Mouse (Mus musculus): ENCODE measurements around the gene Ptpn6. TPM values are rescaled to one million over a fixed set of nuclear protein-coding genes. Genes with fewer than 3 reads are reported as not detected.

Gene Ptpn6
- polyA plus RNA-seq, 2 experiments, result 17.9 to 26.6 TPM

DNA sequence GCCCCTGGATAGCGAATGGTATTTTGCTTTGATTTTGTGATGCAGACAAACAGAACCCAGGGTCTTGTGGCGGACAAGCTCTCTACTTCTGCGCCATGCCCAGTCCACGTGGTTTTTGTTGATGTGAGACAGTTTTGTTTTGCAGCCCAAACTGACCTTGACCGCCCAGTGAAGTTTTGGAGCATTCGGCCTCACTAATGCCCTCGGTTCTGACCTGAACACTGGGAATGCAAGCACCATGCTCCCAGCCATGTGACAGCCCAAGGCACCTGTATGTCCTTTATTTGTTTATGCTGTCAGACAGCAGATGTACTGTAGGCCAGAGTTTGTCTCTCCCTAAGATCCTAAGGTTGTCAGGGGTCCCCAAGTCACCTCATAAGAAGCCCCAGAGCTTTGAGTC lies 63.9 kb downstream of the Ptpn6 start:
- no peak for TF ChIP-seq EP300 (IDR thresholded peaks at IDR 0.05; ENCODE audit: low read depth)
- no peak for TF ChIP-seq CTCF (IDR thresholded peaks at IDR 0.05; ENCODE audit: low read depth)
- Histone ChIP-seq H3K4me2 (ENCODE audit: low read depth) (no peak overlapping the region), H3K27me3 (ENCODE audit: control insufficient read depth, insufficient read depth, low read length) (no peaks in the 10 kb centered on the region), H3K36me3 (replicated peaks; ENCODE audit: control insufficient read depth, insufficient read depth, low read depth) (peaks cover 13% of the 10 kb centered on the region), H3K27ac (no peak overlapping the region), H3K9ac (replicated peaks) (no peak overlapping the region), H3K4me3 (ENCODE audit: insufficient read depth in 1 of 2, low read depth in 2 of 2, low read length in 2 of 2) (no peak overlapping the region), H3K4me1 (replicated peaks; ENCODE audit: control insufficient read depth in 2 of 2, insufficient read depth in 2 of 2, low read length in 1 of 2) (peaks cover 14 to 19% of the 10 kb centered on the region in 2 experiments), H3K9me3 (ENCODE audit: control insufficient read depth, low read length) (no peaks in the 10 kb centered on the region)
- no peak for DNase-seq (ENCODE audit: low read depth in 3 of 3, low spot score in 3 of 3)
- no peak for ATAC-seq (ENCODE audit: insufficient read depth)
- WGBS (ENCODE audit: insufficient replicate concordance), result 85% methylated on average over 7 of the region's 7 CpGs

DNA sequence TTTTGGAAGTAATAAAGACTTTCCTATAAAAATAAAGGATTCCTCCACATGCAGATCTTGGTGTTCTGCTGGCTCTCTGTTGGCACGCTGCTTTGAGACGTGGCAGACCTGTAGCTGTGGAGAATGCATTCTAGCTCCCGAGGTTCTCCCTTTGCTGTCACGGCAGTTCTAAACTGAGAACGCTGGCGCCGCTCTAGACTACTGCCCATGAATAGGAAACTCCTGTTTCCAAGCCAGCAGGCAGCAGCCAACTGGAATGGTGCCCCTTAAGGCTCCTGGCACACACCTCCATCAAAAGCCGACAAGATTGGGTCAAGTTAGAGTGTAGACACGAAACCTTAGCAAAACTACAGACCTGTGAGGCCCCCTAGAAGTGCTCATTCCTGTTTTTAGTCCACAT lies 64.9 kb downstream of the Ptpn6 start:
- H3K4me1 ChIP-seq (replicated peaks; ENCODE audit: control insufficient read depth in 2 of 2, insufficient read depth in 2 of 2, low read length in 1 of 2), result peaks cover 14 to 19% of the 10 kb centered on the region in 2 experiments
- H3K4me2 ChIP-seq (ENCODE audit: low read depth), result no peak overlapping the region
- TF ChIP-seq EP300 (IDR thresholded peaks at IDR 0.05; ENCODE audit: low read depth) (no peak), CTCF (IDR thresholded peaks at IDR 0.05; ENCODE audit: low read depth) (no peak)
- 85% methylated on average over 9 of the region's 9 CpGs for WGBS (ENCODE audit: insufficient replicate concordance)
- no peak overlapping the region for H3K27ac ChIP-seq
- no peak overlapping the region for H3K4me3 ChIP-seq (ENCODE audit: insufficient read depth in 1 of 2, low read depth in 2 of 2, low read length in 2 of 2)
- peaks cover 13% of the 10 kb centered on the region for H3K36me3 ChIP-seq (replicated peaks; ENCODE audit: control insufficient read depth, insufficient read depth, low read depth)
- ATAC-seq (ENCODE audit: insufficient read depth), result no peak
- H3K9ac ChIP-seq (replicated peaks), result no peak overlapping the region
- H3K27me3 ChIP-seq (ENCODE audit: control insufficient read depth, insufficient read depth, low read length), result no peaks in the 10 kb centered on the region
- no peak for DNase-seq (ENCODE audit: low read depth in 3 of 3, low spot score in 3 of 3)
- H3K9me3 ChIP-seq (ENCODE audit: control insufficient read depth, low read length), result no peaks in the 10 kb centered on the region

GRCm38 (mm10) chr6:124672100-124672499 lies 66.4 kb downstream of the Ptpn6 start:
- Histone ChIP-seq H3K4me2 (ENCODE audit: low read depth) (no peak overlapping the region), H3K27ac (no peak overlapping the region), H3K9ac (replicated peaks) (no peak overlapping the region), H3K36me3 (replicated peaks; ENCODE audit: control insufficient read depth, insufficient read depth, low read depth) (peaks cover 13% of the 10 kb centered on the region), H3K9me3 (ENCODE audit: control insufficient read depth, low read length) (no peaks in the 10 kb centered on the region), H3K27me3 (ENCODE audit: control insufficient read depth, insufficient read depth, low read length) (no peaks in the 10 kb centered on the region), H3K4me3 (ENCODE audit: insufficient read depth in 1 of 2, low read depth in 2 of 2, low read length in 2 of 2) (no peak overlapping the region), H3K4me1 (replicated peaks; ENCODE audit: control insufficient read depth in 2 of 2, insufficient read depth in 2 of 2, low read length in 1 of 2) (peaks cover 14 to 15% of the 10 kb centered on the region in 2 experiments)
- TF ChIP-seq EP300 (IDR thresholded peaks at IDR 0.05; ENCODE audit: low read depth) (no peak), CTCF (IDR thresholded peaks at IDR 0.05; ENCODE audit: low read depth) (no peak)
- DNase-seq (ENCODE audit: low read depth in 3 of 3, low spot score in 3 of 3), result no peak
- no peak for ATAC-seq (ENCODE audit: insufficient read depth)
- 29% methylated on average over 6 of the region's 6 CpGs for WGBS (ENCODE audit: insufficient replicate concordance)

MicroRNAs encoded within 50 kb of the gene (microRNA counts, 519-probe panel; counts per million panel counts)
- microRNA mmu-miR-141 (69.9 counts per million), microRNA mmu-miR-200c (69.9 counts per million)

Small RNA genes within 50 kb of the gene (microRNA-seq; reads per million reads assigned to microRNA genes)
- gene Mir141, result 75.7 reads per million, percentile 44 among the genes with 10 or more reads in this experiment
- gene Mir200c, result 518 reads per million, percentile 66 among the genes with 10 or more reads in this experiment

Other genes starting within 250 kb of the Ptpn6 start
- gene C1rl, start 245.6 kb downstream of the Ptpn6 start, polyA plus RNA-seq (2012; rRNA removed), result 3.8 and 3.9 TPM in 2 replicates
- 7.3 and 7.6 TPM in 2 replicates for gene C1rl, start 245.6 kb downstream of the Ptpn6 start, polyA plus RNA-seq (2014; fragmentation: Nextera tagmentation; extraction: Ambion mirVana)
- gene C1ra, start 226.3 kb downstream of the Ptpn6 start, polyA plus RNA-seq (2012; rRNA removed), result 4.8 and 7.8 TPM in 2 replicates
- 8.6 and 10.7 TPM in 2 replicates for gene C1ra, start 226.3 kb downstream of the Ptpn6 start, polyA plus RNA-seq (2014; fragmentation: Nextera tagmentation; extraction: Ambion mirVana)
- 36.1 and 40.9 TPM in 2 replicates for gene C1s1, start 196.4 kb downstream of the Ptpn6 start, polyA plus RNA-seq (2012; rRNA removed)
- 23.9 and 26.4 TPM in 2 replicates for gene C1s1, start 196.4 kb downstream of the Ptpn6 start, polyA plus RNA-seq (2014; fragmentation: Nextera tagmentation; extraction: Ambion mirVana)
- not detected in 2 replicates for gene C1rb, start 168.4 kb downstream of the Ptpn6 start, polyA plus RNA-seq (2012; rRNA removed)
- gene C1rb, start 168.4 kb downstream of the Ptpn6 start, polyA plus RNA-seq (2014; fragmentation: Nextera tagmentation; extraction: Ambion mirVana), result not detected in 2 replicates
- 0.01 TPM in 1 of 2 replicates, not detected in the other for gene C1s2, start 102.6 kb downstream of the Ptpn6 start, polyA plus RNA-seq (2012; rRNA removed)
- gene C1s2, start 102.6 kb downstream of the Ptpn6 start, polyA plus RNA-seq (2014; fragmentation: Nextera tagmentation; extraction: Ambion mirVana), result not detected in 2 replicates
- 61.4 and 65.7 TPM in 2 replicates for gene Lpcat3, start 75.7 kb downstream of the Ptpn6 start, polyA plus RNA-seq (2012; rRNA removed)
- gene Lpcat3, start 75.7 kb downstream of the Ptpn6 start, polyA plus RNA-seq (2014; fragmentation: Nextera tagmentation; extraction: Ambion mirVana), result 64.2 and 67.0 TPM in 2 replicates
- gene Emg1, start 26.5 kb downstream of the Ptpn6 start, polyA plus RNA-seq (2012; rRNA removed), result 91.1 and 103 TPM in 2 replicates
- 147 and 162 TPM in 2 replicates for gene Emg1, start 26.5 kb downstream of the Ptpn6 start, polyA plus RNA-seq (2014; fragmentation: Nextera tagmentation; extraction: Ambion mirVana)
- 101 and 124 TPM in 2 replicates for gene Phb2, start 26.4 kb downstream of the Ptpn6 start, polyA plus RNA-seq (2012; rRNA removed)
- 210 and 240 TPM in 2 replicates for gene Phb2, start 26.4 kb downstream of the Ptpn6 start, polyA plus RNA-seq (2014; fragmentation: Nextera tagmentation; extraction: Ambion mirVana)
- gene Grcc10, start 2.7 kb upstream of the Ptpn6 start, polyA plus RNA-seq (2012; rRNA removed), result 27.9 and 50.2 TPM in 2 replicates
- 74.0 and 80.0 TPM in 2 replicates for gene Grcc10, start 2.7 kb upstream of the Ptpn6 start, polyA plus RNA-seq (2014; fragmentation: Nextera tagmentation; extraction: Ambion mirVana)
- 0.37 TPM in 1 of 2 replicates, not detected in the other for gene Gm45234, start 17.3 kb upstream of the Ptpn6 start, polyA plus RNA-seq (2012; rRNA removed)
- not detected in 2 replicates for gene Gm45234, start 17.3 kb upstream of the Ptpn6 start, polyA plus RNA-seq (2014; fragmentation: Nextera tagmentation; extraction: Ambion mirVana)
- gene Atn1, start 17.8 kb upstream of the Ptpn6 start, polyA plus RNA-seq (2012; rRNA removed), result 2.5 and 2.8 TPM in 2 replicates
- 0.58 and 1.5 TPM in 2 replicates for gene Atn1, start 17.8 kb upstream of the Ptpn6 start, polyA plus RNA-seq (2014; fragmentation: Nextera tagmentation; extraction: Ambion mirVana)
- gene Eno2, start 31.0 kb upstream of the Ptpn6 start, polyA plus RNA-seq (2012; rRNA removed), result 0.47 and 0.50 TPM in 2 replicates
- gene Eno2, start 31.0 kb upstream of the Ptpn6 start, polyA plus RNA-seq (2014; fragmentation: Nextera tagmentation; extraction: Ambion mirVana), result 0.09 TPM in 1 of 2 replicates, not detected in the other
- gene Lrrc23, start 41.0 kb upstream of the Ptpn6 start, polyA plus RNA-seq (2012; rRNA removed), result 0.09 TPM in 1 of 2 replicates, not detected in the other
- not detected in 2 replicates for gene Lrrc23, start 41.0 kb upstream of the Ptpn6 start, polyA plus RNA-seq (2014; fragmentation: Nextera tagmentation; extraction: Ambion mirVana)
- 4.1 and 5.0 TPM in 2 replicates for gene Spsb2, start 69.9 kb upstream of the Ptpn6 start, polyA plus RNA-seq (2012; rRNA removed)
- gene Spsb2, start 69.9 kb upstream of the Ptpn6 start, polyA plus RNA-seq (2014; fragmentation: Nextera tagmentation; extraction: Ambion mirVana), result 4.7 and 5.0 TPM in 2 replicates
- gene Tpi1, start 75.6 kb upstream of the Ptpn6 start, polyA plus RNA-seq (2012; rRNA removed), result 266 and 292 TPM in 2 replicates
- gene Tpi1, start 75.6 kb upstream of the Ptpn6 start, polyA plus RNA-seq (2014; fragmentation: Nextera tagmentation; extraction: Ambion mirVana), result 418 and 420 TPM in 2 replicates
- 24.4 and 27.6 TPM in 2 replicates for gene Usp5, start 90.8 kb upstream of the Ptpn6 start, polyA plus RNA-seq (2012; rRNA removed)
- 38.0 and 42.5 TPM in 2 replicates for gene Usp5, start 90.8 kb upstream of the Ptpn6 start, polyA plus RNA-seq (2014; fragmentation: Nextera tagmentation; extraction: Ambion mirVana)
- 147 and 165 TPM in 2 replicates for gene Cdca3, start 90.8 kb upstream of the Ptpn6 start, polyA plus RNA-seq (2012; rRNA removed)
- 205 and 206 TPM in 2 replicates for gene Cdca3, start 90.8 kb upstream of the Ptpn6 start, polyA plus RNA-seq (2014; fragmentation: Nextera tagmentation; extraction: Ambion mirVana)
- 0.03 and 0.06 TPM in 2 replicates for gene Gnb3, start 101.6 kb upstream of the Ptpn6 start, polyA plus RNA-seq (2012; rRNA removed)
- gene Gnb3, start 101.6 kb upstream of the Ptpn6 start, polyA plus RNA-seq (2014; fragmentation: Nextera tagmentation; extraction: Ambion mirVana), result 0.23 TPM in 1 of 2 replicates, not detected in the other
- 3.2 and 3.5 TPM in 2 replicates for gene P3h3, start 119.0 kb upstream of the Ptpn6 start, polyA plus RNA-seq (2012; rRNA removed)
- gene P3h3, start 119.0 kb upstream of the Ptpn6 start, polyA plus RNA-seq (2014; fragmentation: Nextera tagmentation; extraction: Ambion mirVana), result 0.83 and 0.88 TPM in 2 replicates
- 0.03 and 0.18 TPM in 2 replicates for gene Gpr162, start 125.3 kb upstream of the Ptpn6 start, polyA plus RNA-seq (2012; rRNA removed)
- gene Gpr162, start 125.3 kb upstream of the Ptpn6 start, polyA plus RNA-seq (2014; fragmentation: Nextera tagmentation; extraction: Ambion mirVana), result not detected in 2 replicates
- gene Cd4, start 149.5 kb upstream of the Ptpn6 start, polyA plus RNA-seq (2012; rRNA removed), result 0.07 and 0.10 TPM in 2 replicates
- gene Cd4, start 149.5 kb upstream of the Ptpn6 start, polyA plus RNA-seq (2014; fragmentation: Nextera tagmentation; extraction: Ambion mirVana), result 0.03 TPM in 1 of 2 replicates, not detected in the other
- 0.10 and 0.11 TPM in 2 replicates for gene Lag3, start 173.0 kb upstream of the Ptpn6 start, polyA plus RNA-seq (2012; rRNA removed)
- 0.17 TPM in 1 of 2 replicates, not detected in the other for gene Lag3, start 173.0 kb upstream of the Ptpn6 start, polyA plus RNA-seq (2014; fragmentation: Nextera tagmentation; extraction: Ambion mirVana)
- 109 and 131 TPM in 2 replicates for gene Ptms, start 181.4 kb upstream of the Ptpn6 start, polyA plus RNA-seq (2012; rRNA removed)
- 29.7 and 39.7 TPM in 2 replicates for gene Ptms, start 181.4 kb upstream of the Ptpn6 start, polyA plus RNA-seq (2014; fragmentation: Nextera tagmentation; extraction: Ambion mirVana)
- 85.0 and 96.5 TPM in 2 replicates for gene Mlf2, start 192.7 kb upstream of the Ptpn6 start, polyA plus RNA-seq (2012; rRNA removed)
- 98.1 and 116 TPM in 2 replicates for gene Mlf2, start 192.7 kb upstream of the Ptpn6 start, polyA plus RNA-seq (2014; fragmentation: Nextera tagmentation; extraction: Ambion mirVana)
- 57.8 and 62.6 TPM in 2 replicates for gene Cops7a, start 226.8 kb upstream of the Ptpn6 start, polyA plus RNA-seq (2012; rRNA removed)
- gene Cops7a, start 226.8 kb upstream of the Ptpn6 start, polyA plus RNA-seq (2014; fragmentation: Nextera tagmentation; extraction: Ambion mirVana), result 51.5 and 52.6 TPM in 2 replicates

Measured in liver, embryonic 14.5 days (tissue).